Mouse (Mus musculus): Measurements from ENCODE around the gene Rasgrf1.

The Rasgrf1 gene

DNA sequence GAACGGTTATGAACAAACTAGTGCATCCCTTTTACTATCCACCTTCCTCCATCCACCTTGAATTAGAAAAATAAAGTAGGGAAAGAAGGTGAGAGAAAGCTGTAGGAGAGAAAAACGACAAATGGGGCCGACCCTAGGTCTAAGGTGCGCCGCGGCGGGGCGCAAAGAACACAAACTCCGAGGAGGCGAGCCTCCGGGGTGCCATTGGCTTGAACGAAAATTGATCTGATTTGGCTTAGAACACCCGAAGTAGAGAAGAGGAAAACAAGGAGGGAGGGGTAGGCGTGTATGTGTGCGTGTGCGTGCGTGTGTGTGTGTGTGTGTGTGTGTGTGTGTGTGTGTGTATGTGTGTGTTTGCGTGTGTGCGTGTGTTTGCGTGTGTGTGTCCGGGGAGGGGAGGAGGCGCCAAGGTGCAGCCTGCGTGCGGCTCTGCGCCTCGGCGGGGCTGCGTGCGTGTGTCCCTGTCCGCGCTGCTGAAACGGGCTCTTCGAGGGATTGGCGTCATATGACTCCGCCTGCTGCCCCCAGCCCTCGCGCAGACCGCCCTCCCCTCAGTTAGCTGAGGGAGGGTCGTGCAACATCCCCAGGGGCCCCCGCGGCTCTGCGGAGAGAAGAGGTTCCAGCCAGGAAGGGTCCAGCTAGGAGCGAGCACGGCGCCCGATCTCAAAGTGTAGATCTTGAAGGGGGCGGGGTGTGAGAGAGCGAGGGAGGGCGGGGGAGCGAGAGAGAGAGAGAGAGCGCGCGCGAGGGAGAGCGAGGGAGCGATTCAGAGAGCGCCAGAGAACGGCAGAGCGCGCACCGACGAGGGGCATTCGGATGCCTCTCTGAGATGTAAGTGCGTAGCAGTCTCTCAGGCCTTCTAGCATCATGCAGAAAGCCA lies at the start of gene Rasgrf1:
TSS of gene Rasgrf1 (plus strand) at position 778 of the 880 bp plus-strand sequence.
- DNase-seq (ENCODE audit: extremely low read depth, low read depth, low spot score): no peak

DNA sequence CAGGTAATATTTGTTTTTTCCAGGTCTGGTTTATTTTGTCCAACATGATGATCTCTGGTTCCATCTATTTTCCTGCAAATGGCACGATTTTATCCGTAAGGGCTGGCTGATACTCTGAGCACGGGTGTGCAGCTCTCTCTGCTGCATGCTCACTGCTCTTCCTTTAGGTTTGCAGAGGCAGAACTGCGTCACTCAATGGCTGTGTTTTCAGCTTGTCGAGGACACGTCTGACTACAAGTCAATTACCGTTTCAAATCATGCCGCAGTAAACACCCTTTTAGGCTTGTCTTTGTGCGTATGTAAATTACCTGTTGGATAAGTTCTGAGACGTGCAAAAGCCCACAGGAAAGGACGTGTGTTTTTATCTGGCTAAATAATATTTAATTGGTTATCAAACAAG lies 49.6 kb upstream of the Rasgrf1 start:
- no peak for DNase-seq (ENCODE audit: extremely low read depth, low read depth, low spot score)

DNA sequence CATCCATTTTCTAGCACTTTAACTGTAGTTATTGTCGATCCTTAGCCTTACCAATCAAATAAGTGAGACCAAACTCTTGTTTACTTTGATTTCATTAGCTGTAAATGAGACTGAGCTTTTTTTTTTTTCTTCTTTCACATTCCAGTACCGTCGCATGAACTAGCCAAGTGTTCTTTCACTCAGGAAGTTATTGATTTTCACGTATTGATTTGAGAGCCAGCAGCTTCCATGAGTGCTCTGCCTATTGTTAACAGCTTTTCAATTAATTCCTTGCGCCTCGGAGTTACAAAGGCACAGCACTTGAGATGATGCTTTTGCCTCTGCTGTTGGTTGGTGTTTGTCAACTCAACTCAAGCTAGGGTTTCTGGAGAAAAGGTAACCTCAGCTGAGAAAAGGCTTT lies 49.1 kb upstream of the Rasgrf1 start:
- no peak for DNase-seq (ENCODE audit: extremely low read depth, low read depth, low spot score)

DNA sequence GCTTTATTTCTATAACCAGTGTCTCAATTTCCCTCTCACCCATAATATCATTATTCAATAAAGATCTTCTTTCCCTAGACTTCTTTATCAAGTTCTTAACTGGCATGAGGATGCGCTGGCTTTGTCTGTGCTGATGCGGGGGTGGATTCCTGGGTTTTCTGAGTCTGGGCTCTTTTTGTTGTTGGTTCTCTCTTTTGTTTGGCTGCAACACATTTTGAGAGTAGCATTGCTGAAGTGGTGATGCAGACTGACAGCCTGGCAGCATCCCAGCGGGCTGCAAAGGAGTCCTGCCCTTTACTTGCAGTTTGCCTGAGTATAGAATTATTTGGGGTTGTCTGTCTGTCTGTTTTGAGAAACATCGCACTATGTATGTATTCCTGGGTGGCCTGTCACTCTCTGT lies 42.6 kb upstream of the Rasgrf1 start:
- no peak for DNase-seq (ENCODE audit: extremely low read depth, low read depth, low spot score)

DNA sequence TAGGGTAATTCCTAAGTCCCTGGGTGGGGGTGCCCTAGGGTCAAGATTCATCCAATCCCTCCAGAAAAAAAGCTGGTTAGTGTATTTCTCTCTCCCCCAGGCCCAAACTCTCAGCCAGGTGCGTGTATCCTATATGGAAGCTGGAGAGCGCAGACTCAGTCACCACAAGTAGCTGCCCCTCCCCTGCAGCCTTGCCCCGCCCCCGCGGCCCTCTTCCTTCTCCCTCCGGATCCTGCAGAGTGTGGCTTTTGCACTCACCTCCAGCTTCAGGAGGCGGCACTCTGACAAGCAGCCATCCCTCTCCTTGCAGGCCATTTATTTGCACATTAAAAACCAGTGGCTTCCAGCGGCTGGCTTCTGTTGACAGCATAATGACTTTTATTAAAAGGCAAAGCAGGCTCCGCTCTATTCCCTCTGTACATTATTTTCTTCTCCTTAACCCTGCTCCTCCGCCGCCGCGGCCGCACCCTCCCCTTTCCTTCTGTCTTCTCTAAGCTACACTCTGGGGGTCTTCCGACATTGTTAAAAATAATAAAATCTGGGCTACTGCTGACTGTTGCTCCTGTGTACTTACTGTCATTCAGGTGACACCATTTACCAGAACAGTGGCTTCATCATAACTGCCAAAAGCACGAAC lies 41.5 kb upstream of the Rasgrf1 start:
- no peak for DNase-seq (ENCODE audit: extremely low read depth, low read depth, low spot score)

DNA sequence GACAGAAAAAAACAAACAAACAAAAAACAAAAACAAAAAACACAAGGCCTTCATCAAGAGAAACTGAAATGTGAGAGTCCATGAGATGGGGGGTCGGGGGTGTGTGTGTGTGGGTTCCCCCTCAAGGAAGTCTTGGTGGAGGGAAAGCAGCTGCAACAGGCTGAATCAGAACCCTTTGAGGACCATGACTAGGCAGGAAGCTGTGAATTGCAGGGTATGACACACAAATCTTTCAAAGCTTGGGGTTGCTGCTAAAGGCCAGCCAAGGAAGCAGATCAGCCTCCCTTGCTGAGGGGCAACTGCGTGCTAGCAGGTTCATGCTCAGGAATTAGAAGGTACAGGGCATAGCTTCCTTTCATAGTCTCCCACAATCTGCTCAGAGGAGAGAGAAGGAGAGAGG lies 40.1 kb upstream of the Rasgrf1 start:
- DNase-seq (ENCODE audit: extremely low read depth, low read depth, low spot score): no peak

DNA sequence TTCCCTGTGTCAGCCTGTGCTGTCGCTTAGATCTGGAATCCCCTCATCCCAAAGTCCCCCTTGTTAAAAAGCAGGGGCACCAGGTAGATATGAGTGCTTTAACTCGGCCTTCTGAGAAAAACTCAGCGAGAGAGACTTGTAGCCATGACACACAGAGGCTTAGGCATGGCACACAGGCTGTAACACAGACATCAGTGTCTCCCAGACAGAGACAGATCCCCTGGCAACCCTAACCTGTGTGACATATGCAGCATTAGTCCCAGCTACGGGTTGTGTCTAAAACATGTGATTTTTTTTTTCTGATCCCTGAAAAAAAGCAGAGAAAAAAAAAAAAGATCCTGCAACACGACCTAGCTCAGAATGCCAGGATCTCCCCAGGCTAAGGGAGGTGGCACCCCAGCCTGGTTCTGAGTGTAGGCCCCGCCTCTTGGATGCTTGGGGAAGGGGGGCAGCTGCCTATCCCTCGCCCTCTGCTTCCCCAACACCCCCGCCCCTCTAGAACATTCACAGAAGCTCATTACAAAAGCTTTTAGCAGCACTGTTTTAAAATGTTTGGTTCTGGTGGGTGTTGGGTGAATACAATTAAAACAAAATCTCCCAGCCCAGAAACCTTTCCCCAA lies 39.1 kb upstream of the Rasgrf1 start:
- no peak for DNase-seq (ENCODE audit: extremely low read depth, low read depth, low spot score)

DNA sequence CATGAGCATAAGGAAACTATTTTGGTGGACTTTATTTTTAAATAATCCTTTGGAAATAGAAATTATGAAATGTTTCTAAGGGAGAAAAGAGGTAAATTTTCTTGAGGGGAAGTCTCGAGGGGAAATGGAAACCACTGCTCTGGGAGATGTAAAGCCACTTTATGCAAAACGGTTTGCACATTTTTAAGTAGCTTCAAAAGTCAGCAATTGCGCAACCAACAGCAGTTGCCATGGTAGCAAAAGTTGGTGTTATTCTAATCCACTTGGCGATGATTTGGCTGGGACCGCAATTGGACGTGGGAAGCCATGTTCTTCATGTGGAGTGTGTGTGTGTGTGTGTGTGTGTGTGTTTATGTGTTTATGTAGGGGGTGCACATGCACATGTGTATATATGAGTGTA lies 37.6 kb upstream of the Rasgrf1 start:
- DNase-seq (ENCODE audit: extremely low read depth, low read depth, low spot score): no peak

DNA sequence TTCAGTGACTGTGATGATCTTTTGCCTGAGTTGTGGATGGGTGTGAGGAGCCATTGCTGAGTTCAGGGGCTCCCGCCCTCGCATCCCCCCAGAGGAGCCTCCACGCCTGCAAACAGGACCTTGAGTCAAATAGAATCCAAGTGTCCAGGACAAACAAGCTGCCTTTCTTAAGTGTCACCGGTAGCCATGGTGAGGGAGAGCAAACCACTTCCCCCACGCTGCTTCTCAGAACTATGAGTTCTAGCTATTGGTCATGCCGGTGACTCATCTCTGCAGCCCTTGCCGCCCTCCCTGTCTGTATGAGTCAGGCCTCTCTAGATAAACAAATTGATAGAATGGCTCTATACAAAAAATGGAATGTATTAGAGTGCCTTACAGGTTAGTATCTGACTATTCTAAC lies 35.3 kb upstream of the Rasgrf1 start:
- no peak for DNase-seq (ENCODE audit: extremely low read depth, low read depth, low spot score)

DNA sequence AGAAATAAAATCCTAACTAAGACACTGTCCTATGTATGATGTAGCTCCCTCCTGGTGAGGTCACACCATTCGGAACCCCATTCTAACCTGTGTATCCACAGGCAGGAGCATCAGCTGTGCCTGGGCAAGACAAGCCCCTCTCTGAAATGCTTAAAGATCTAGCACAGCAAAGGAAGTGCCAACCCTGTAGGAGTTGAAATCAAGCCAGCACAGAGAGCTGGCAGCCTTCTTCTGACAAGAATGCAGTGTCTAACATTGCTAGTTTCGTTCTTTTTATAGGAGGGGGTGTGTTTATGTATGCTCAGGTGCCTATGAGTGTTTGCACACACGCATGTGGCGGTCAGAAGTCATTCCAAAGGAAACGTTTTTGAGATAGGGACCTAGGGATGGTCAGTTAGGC lies 34.2 kb upstream of the Rasgrf1 start:
- DNase-seq (ENCODE audit: extremely low read depth, low read depth, low spot score): no peak

DNA sequence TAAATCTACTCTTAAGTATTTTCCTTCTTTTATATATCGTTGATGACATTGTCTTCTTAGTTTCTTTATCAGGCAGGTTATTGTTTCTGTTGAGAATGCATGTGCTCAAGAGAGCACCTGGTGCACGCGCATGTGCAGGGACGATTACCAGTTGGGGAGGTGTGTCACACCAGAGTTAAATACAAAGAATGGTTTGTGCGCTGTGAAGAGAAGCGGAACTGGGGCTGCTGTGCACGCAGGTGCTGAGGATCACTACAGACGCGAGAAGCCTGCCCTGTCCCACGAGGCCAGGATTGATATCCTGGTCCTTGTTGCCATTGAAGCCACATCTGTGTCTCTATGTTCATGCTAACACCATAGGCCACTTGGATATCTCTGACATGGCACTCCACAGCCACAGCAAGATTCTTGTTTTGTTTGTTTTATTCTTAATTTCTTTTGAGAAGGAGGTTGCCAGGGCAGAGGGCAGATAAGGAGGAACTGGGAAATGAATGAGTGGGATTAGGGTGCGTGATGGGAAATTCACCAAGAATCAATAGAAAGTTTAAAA lies 31.2 kb upstream of the Rasgrf1 start:
- DNase-seq (ENCODE audit: extremely low read depth, low read depth, low spot score): no peak

DNA sequence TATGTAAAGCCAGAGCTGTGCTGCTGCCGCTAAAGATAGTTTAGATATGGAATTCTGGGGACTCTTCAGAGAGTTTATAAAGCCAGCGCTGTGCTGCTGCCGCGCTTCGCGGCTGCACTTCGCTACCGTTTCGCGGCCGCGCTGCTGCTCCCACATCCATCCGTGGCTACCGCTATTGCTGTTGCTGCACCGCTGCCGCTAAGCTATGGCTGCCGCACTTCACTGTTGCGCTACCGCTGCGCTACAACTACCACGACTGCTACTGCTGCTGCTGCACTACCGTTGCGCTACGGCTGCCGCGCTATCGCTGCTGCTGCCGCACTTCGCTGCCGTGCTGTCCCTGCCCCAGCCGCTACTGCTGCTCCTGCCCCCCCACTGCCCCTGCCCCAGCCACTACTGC lies 30.1 kb upstream of the Rasgrf1 start:
- DNase-seq (ENCODE audit: extremely low read depth, low read depth, low spot score): no peak

DNA sequence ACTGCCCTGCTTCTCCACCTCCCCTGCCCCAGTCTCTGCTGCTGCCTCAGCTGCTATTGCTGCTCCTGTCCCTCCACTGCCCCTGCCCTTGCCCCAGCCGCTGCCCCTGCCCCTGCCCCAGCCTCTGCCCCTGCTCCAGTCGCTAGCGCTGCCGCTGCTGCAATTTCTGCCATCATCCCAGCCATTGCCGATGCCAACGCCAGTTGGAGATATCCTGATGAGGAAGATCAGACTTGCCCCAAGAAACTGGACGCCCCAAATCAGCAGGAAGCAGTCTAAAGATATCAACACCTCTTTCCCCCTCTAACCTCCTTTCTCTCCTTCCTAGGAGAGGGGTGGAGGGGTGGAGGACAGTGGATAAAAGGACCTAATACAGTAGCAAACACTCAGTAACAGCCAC lies 28.2 kb upstream of the Rasgrf1 start:
- no peak for DNase-seq (ENCODE audit: extremely low read depth, low read depth, low spot score)

DNA sequence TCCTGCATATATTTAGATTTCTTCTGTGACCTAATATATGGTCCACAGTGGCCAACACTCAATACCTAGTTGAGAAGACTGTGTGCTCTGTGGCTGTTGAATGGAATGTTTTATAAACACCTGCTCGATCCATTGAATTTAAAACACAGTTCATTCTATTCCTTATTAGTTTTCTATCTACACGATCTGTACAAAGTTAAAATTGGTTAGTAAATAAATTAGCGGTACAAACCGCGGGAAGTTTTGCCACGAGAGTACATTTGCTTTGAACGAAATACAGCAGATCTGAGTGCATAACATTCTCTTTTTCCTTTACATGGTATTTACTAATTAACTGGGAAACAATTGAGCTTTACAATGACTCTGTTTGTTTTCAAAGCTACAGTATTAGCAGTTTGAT lies 27.1 kb upstream of the Rasgrf1 start:
- no peak for DNase-seq (ENCODE audit: extremely low read depth, low read depth, low spot score)

DNA sequence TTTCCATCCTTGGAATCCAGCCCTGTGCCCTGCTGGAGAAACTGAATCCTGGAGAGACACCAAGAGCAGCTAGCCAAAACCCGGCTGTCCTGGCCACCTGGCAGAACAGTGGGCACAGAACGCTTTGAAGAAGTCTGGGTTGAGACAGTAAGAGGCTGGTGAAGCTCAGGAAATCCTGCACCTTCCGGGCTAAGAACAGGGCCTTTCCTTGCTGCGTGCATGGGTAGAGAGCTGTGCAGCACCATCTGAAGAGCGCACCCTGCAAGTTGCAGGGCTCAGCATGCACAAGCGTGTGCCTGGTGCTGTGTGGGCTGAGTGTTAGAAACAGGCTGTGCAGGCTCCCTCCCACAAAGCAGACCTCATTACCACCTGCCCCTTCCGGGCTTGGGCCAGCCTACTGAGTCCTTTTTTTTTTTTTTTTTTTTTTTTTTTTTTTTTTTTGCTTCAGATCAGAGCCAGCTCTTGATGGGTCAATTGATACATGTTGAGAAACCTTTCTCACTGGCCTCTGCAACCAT lies 23.9 kb upstream of the Rasgrf1 start:
- DNase-seq (ENCODE audit: extremely low read depth, low read depth, low spot score): no peak

DNA sequence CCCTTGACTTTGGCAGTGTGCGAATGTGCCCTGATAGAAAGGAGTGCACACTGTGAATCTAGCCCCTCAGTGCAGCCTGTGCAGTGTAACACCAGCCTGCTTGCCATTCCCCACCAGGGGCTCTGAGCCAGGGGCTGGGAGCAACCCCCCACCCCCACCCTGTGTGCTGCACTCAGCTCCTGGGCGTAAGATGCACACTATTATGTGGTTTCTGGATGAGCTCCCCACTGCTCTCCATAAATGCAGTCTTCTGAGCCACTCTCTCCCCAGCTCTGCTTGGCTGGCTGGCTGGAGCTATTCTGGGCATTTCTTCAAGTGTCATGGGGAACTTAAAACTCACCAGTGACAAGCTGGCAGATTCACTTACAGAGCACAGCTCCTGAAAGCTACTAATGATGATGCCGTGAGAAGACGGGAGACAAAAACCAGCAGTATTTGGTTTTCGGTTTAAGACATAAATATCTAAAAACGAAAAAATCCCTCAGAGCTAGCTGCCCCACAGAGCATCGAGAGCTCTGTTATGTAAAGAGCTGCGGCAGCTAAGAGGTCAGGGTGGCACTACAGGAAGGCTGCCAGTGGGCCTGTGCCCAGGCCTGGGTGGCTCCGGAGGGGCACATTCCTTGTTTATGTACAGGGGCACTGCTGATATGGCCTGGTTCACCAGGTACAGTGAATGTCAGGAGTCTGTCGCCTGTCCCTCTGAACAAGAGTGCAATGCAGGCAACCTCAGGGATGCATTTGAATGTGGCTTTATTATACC lies 18.0 kb upstream of the Rasgrf1 start:
- DNase-seq (ENCODE audit: extremely low read depth, low read depth, low spot score): no peak

DNA sequence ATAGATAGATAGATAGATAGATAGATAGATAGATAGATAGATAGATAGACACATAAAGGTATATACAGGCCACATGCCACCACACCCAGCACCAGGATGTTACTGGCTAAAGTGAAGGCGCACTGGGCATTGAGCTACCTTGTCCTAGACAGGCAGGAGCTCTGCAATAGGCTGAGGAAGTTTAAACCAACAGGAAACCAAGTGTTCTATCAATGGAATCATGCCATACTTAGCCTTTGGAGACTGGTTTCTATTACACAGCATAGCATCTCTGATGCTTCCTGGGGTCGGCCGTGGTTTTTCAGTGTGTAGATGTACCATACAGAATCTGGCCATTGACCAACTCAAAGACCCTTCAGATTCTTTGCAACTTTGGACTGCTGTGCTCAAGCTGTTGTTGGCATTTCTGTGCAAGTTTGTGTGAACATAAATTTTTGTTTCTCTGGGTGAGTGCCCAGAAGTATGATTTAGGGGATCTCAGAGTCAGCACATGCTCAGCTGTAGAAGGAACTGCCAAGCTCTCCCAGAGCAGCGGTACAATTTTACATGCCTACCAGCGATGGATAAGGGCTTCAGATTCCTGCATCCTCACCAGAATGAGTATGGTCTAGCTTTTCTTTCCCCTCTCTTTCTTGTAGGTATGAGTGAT lies 17.0 kb upstream of the Rasgrf1 start:
- DNase-seq (ENCODE audit: extremely low read depth, low read depth, low spot score): no peak

DNA sequence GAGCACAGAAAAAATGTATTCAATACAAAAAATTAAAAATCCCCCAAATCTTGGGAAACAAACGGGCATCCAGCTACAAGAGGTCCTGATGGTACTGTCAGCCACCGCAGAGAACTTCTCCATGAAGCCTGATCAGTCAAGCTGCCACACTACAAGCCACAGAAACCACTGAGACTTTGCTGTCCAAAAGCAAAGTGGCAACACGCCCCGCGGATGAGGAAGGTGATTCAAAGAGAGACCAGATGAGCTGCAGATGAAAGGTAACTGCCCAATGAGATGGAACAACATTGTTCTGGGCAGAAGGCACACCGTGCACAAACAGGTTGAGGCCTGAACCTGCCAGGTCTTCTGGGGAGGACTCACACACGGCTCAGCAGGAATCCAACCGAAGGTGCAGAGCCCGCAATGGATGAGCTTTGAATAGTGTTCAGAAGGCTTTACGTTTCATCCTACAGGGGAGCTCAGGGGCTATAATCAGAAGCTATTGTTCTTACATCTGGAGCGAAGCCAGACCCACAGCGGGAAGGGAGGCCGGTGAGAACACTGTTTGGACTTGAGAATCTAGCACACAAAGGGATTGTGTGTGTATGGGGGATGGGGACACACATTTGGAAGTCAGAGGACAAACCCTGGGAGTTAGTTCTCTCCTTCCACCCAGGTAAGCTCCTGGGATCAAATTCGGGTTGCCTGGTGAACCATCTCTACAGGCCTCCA lies 9.4 kb upstream of the Rasgrf1 start:
- DNase-seq (ENCODE audit: extremely low read depth, low read depth, low spot score): no peak

DNA sequence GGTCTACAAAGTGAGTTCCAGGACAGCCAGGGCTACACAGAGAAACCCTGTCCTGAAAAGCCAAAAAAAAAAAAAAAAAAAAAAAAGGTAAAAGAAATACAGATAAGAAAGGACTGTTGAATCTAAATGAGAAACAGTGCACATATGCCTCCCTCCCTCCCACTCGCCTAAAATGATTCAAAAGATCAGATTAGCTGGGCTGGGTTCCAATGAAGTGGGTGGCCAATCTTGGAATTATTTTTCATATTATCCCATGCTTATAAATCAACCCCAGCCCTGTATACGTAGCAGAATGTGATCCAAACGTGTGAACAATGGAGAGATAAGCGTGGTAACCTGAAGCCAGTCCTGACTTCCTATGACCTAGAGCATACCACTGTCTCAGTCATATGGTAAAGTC lies 8.5 kb upstream of the Rasgrf1 start:
- DNase-seq (ENCODE audit: extremely low read depth, low read depth, low spot score): no peak

DNA sequence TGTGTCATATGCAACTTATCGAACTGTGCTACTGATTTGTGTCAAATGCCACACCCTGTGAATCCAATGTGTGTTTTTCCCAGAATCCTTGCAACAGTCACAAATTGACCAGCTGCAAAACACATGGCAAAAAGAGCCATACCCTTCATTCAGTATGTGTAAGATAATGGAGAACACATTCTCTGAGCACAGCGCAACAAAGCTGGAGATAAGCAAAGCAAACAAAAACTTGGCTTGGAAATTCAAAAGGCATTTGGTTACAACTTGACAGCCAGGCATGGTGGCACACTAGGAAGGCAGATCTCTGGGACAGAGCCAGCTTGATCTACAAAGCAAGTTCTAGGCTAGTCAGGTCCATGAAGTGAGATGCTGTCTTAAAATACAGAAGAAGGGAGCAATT lies 6.9 kb upstream of the Rasgrf1 start:
- no peak for DNase-seq (ENCODE audit: extremely low read depth, low read depth, low spot score)

All from fat pad, adult 2 months (tissue).